Mouse (Mus musculus) NIH3T3 (cell line): ENCODE results near the gene Hacd3.
"Not testable (repeated sequence)": the region's sequence is repeated elsewhere in the genome, so short reads cannot be mapped to it uniquely, and the experiment has no call there.

Experiments
- DNase-seq: peaks from one replicate; pipeline ENCODE4 v3.0.0-alpha.2; 2012; ENCODE audit warnings: low read depth

Hacd3 gene

GRCm38 (mm10) chr9:65020991-65021886, at the start of gene Hacd3:
Gene Hacd3 (minus strand): TSS chr9:65021693.
- peak; percentile 89 for DNase-seq

- no peak for DNase-seq
These were observed 49.1 kb upstream of the Hacd3 start for GRCm38 (mm10) chr9:65070587-65070986.

DNA sequence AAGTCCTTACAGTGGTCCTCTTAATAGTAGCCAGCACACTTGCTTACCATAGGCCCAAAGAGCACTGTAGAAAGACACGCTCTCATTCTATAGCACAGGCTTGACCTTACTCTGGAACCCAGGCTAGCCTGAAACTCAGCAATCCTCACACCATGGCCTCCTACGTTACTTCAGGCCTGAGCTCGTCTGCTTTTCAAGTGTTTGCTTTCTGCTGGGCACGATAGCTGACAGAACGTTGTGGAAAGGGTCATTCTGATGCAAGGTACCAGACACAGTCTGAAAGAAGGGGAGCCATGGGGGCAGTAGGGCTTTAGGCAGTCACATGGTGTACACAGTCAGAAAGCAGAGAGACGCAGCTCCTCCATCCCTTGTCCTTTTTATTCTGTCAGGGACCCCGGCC, 42.8 kb upstream of the Hacd3 start:
- no peak for DNase-seq

- no peak for DNase-seq
These were observed 29.5 kb upstream of the Hacd3 start for GRCm38 (mm10) chr9:65050981-65051380.

DNA sequence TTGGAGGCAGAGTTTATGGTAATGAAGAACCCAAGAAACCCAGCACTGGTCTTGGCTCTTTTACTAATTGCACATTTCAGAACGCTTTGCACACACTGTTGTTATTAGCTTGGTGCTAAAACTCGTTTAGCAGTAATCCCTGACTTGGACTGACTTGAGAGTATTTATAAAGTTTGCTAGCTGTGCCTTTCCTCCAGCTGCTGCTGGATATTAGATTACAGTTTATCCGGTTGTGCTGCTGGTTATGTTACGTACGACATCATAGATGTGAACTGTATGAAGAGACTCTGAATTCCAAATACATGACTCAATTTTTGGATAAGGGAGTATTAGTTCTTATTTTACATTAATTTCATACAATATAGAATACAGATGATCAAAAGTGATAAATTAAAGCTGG, 27.9 kb upstream of the Hacd3 start:
- no peak for DNase-seq

DNA sequence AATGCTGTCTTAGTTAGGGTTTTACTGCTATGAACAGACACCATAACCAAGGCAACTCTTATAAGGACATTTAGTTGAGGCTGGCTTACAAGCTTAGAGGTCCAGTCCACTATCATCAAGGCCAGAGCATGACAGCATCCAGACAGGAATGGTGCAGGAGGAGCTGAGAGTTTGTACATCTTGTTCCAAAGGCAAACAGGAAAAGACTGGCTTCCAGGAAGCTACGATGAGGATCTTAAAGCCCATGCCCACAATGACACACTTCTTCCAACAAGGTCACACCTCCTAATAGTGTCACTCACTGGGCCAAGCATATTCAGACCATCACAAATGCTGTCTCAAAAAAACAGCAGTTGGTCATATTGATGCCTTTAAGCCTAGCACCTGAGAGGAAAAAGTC, 25.5 kb upstream of the Hacd3 start:
- no peak for DNase-seq

DNA sequence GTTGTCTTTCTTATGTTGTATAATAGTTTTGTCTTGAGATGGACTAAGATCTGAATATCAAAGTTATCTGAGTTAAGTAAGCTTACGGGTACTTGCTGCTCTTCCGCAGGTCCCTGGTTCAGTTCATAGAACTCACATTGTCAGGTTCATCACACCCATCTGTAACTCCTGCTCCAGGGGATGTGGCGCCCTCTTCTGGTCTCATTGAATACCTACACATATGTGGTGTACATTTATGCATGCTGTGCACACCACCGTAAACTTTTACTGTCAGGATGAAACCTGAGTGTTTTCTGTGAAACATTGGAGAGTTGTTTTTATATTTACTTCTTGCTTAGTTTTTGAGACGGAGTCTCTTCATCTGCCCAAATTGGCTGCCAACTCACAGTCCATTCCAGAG, 19.9 kb upstream of the Hacd3 start:
- DNase-seq: peak; percentile 21

- no peak for DNase-seq
These were observed 15.4 kb upstream of the Hacd3 start for GRCm38 (mm10) chr9:65036861-65037260.

DNA sequence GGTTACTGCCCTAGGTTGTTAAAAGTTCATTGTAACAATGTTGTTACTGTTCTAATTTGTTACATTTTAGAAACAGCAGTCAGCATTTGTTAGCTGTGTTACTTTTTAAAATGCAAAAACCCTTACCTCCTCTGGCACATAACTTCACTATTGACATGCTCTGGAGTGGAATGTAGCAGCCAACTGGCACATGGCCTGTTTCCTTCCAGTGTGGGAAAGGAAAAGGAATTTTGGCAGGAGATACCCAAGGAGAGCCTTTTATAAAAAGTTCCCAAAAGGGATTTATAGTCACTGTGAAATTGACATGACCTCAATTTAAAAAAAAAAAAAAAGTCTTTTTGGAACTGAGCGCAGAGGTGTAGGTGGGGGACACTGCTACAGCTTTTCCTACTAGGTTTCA, 15.0 kb upstream of the Hacd3 start:
- DNase-seq: peak; percentile 67

DNA sequence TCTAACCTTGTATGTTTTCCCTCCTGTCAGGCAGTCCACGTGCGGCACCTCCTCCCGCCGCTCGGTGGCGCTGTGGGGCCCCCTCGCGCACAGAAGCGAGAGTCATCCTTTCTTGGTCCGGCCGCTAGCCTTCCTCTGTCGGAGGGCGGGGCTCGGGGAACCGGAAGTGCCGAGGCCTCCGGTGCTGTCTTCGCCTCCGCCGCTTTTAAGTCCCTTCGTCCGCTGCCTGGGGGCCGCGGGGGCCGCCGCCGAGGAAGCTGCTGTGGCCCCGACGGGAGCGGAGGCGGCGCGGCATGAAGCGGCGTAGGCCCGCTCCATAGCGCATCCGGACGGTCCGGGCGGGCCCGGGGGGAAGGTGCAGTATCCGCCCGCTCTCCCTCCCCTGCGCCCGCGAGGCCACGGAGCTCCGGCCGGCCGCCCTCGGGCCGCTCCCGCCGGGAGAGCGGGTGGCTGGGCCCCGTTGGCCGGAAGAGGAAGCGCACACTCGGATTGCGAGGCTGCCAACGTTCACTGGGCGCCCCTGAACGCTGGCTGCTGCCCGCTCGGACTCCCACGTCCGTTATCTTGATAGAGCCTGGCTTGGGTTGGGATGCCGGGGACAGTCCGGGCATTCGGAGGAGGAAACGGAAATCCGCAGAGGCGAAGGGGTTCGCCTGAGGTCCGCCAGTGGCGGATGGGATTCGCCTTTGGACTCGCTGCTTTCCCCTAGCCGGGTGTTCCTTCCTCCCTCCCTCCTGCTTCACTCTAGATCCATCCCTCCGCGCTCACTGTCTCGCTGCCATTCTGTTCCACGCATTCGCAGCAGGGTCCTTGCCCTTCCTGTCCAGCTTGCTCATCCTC, 11.0 kb upstream of the Hacd3 start, which contains the start of gene Dpp8:
Dpp8 (plus strand) TSS at position 146 of the 840 bp plus-strand sequence.
- DNase-seq: peak; percentile 94

- DNase-seq: no peak
These were observed 10.4 kb upstream of the Hacd3 start for GRCm38 (mm10) chr9:65031894-65032268.

GRCm38 (mm10) chr9:65031355-65031754, 9.9 kb upstream of the Hacd3 start:
- not testable (repeated sequence) for DNase-seq

GRCm38 (mm10) chr9:65028313-65028712, 6.8 kb upstream of the Hacd3 start:
- DNase-seq: no peak

GRCm38 (mm10) chr9:65027241-65027640, 5.7 kb upstream of the Hacd3 start:
- no peak for DNase-seq

- no peak for DNase-seq
These were observed 2.0 kb upstream of the Hacd3 start for GRCm38 (mm10) chr9:65023447-65023846.

GRCm38 (mm10) chr9:65022580-65023135, 1.2 kb upstream of the Hacd3 start:
- DNase-seq: peak; percentile 51

DNA sequence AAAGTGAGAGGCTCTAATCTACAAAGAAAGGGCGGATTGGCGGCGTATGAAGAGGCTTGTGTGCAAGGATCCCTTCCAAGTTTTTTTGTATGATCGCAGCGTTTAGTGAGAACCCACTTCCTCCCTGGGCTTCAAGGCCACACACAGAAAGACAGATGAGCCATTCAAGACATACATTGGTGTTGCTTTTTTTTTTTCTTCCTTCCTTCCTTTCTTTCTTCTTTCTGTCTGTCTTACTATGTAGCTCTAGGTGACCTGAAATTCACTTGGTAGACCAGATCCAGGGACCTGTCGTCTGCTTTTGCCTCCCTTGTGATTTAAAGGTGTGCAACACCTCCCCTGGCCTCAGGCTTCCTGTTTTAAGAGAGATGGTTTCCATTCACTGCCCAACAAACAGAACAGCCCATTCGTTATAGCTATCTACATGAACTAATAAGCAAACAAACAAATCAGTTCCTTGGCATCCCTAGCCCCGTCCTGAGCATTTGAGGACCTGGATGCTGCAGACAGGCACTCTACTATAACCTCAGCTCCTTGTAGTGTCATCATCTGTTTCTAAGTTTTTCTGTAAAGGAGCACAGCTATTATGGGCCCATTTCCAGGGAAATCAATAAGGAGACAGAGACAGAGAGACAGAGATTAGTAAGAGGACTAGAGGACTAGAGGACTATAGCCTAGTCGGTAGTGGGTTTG, 540 bp upstream of the Hacd3 start:
- DNase-seq: no peak

DNA sequence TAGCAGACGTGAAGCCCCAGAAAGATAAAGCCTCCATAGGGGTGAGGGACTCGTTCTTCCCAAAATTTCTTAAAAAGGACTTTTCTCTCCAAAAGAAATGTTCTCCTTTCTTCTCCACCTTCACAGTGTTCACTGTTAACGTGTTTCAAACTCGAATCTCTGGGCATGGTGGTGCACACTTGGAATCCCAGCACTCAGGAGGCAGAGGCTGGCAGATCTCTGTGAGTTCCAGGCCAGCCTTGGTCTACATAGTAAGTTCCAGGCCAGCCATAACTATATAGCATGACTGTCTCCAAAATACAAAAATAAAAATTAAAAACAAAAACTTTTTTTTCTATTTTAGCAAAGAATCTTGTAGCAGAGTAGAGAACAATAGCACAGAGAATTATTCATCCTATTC, 1.4 kb downstream of the Hacd3 start:
- no peak for DNase-seq

- peak; percentile 38 for DNase-seq
These were observed 2.3 kb downstream of the Hacd3 start for GRCm38 (mm10) chr9:65019146-65019545.

DNA sequence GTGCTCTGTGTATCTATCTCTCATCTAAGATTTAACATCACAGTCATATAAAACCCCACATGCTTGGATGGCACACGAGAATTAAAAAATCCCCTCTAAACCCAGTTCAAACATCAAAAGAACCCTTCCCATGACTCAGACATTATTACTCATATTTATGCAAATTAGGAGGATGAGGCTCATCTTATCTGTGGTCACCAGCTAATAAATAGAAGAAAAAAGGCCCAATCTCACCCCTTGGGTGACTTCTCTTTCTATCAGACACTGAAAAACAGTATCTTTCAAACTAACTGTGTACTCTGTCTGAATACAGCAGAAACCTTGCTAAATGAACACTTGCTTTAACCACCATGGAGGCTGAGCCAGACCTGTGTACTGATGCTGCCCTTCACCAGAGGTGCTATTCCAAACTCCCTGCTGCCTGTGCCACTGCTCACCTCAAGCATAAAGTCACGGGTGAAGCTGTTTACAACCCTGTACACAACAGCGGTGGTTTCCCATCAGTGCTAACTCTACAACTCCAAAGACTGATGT, 2.8 kb downstream of the Hacd3 start:
- DNase-seq: no peak

- DNase-seq: no peak
These were observed 3.6 kb downstream of the Hacd3 start for GRCm38 (mm10) chr9:65017896-65018295.
